Mouse (Mus musculus): ENCODE data around the gene Trpc7.

Gene Trpc7

GRCm38 (mm10) chr13:56747554-56747953, 148.2 kb downstream of the Trpc7 start:
- DNase-seq (ENCODE audit: low spot score in 2 of 2), result no peak

GRCm38 (mm10) chr13:56746739-56747532, 148.9 kb downstream of the Trpc7 start:
- no peak for DNase-seq (ENCODE audit: low spot score in 2 of 2)

GRCm38 (mm10) chr13:56742325-56742901, 153.4 kb downstream of the Trpc7 start:
- no peak for DNase-seq (ENCODE audit: low spot score in 2 of 2)

- DNase-seq (ENCODE audit: low spot score in 2 of 2), result no peak
Measured at GRCm38 (mm10) chr13:56741691-56742090, 154.1 kb downstream of the Trpc7 start.

- no peak for DNase-seq (ENCODE audit: low spot score in 2 of 2)
Measured at GRCm38 (mm10) chr13:56740496-56740895, 155.3 kb downstream of the Trpc7 start.

- no peak for DNase-seq (ENCODE audit: low spot score in 2 of 2)
Measured at GRCm38 (mm10) chr13:56739556-56739955, 156.2 kb downstream of the Trpc7 start.

DNA sequence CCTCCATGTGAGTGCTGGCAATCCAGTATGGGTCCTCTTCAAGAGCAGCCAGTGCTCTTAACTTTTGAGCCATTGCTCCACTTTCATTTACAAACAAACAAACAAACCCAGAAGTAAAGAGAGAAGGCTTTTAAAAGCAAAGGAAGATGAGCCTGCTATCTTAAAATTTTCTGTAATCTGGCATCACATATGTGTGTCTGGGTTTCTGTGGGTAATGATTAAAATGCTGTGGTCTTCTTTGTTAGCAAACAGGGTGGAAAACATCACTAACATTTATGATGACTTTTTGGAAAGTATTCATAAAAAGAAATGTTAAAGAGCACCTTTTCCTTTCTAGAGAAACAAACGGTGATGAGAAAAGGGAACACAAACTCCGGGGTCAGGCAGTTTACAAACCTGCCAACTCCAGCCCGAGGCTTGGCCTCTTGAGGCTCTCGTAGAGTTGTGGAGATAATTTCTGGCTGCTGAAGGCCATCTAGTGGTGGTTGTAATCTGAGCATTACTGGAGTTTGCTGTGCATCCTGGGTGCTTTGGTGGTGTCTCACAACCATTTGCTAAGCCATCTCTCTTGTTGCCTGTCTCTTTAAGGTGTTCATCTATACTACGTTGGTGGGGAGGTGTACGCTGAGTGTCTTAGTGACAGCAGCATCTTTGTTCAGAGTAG, 160.4 kb downstream of the Trpc7 start:
- peak; percentile 39 to 40 for DNase-seq (ENCODE audit: low spot score in 2 of 2)

GRCm38 (mm10) chr13:56734617-56735016, 161.2 kb downstream of the Trpc7 start:
- DNase-seq (ENCODE audit: low spot score in 2 of 2), result no peak

DNA sequence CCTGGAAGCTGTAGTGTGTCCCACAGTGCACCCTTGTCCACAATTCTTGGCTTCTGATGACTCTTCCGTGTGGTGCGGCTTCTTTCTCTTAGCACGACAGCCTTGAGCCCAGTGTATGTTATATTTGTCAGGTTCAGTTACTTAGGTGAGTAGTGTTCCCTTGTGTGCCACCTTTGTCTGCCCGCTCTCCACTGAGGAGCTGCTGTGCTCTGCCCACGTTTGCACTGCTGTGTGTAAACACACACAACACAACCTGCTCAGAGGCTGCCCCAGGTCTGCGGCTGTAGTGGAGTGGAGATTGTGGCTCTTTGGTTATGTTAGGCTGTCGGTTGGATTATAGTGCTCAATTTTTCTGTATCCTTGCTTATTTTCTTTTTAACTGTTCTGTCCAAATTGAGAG, 166.7 kb downstream of the Trpc7 start:
- DNase-seq (ENCODE audit: low spot score in 2 of 2), result no peak

GRCm38 (mm10) chr13:56726551-56726950, 169.2 kb downstream of the Trpc7 start:
- DNase-seq (ENCODE audit: low spot score in 2 of 2), result peak; percentile 23 to 27

All from right cerebral cortex, adult 2 months (tissue).